10 mouse cellular contexts compared by ENCODE assay signal in genomic region chr12:86999283-86999820, GRCm38 (mm10). TPM values are rescaled to one million over a fixed set of nuclear protein-coding genes. Genes with fewer than 3 reads are reported as not detected.
DNase-seq lines count a peak whose midpoint lies in the region; ATAC-seq and TF ChIP-seq lines count a peak whose summit lies in the region.
"Had no signal": no experiment of that assay in that cellular context is flagged by ENCODE, and none has a peak within 500 bp of the region (broad histone marks: within the 10 kb centered on the region; RNA-seq: fewer than 3 reads in every experiment).

No protein-coding gene starts in this region.

- ATAC-seq in hindbrain, postnatal 0 days, result no peak
- no peak for ATAC-seq in hindbrain, embryonic 16.5 days
- ATAC-seq in Patski, result no peak
- peak; percentile 82 for ATAC-seq in heart, embryonic 16.5 days (replicated peaks; ENCODE audit: extremely low read depth, insufficient read depth, low FRiP score)
- no peak for ATAC-seq in forebrain, embryonic 15.5 days (replicated peaks)
- ATAC-seq in inflammation-experienced regulatory T-cells, adult 6 months, result no peak

- no peaks in the 10 kb centered on the region for H3K9me3 ChIP-seq in hindbrain, postnatal 0 days (ENCODE audit: low read length)
- H3K9me3 ChIP-seq in hindbrain, embryonic 16.5 days (ENCODE audit: control insufficient read depth, low read length), result no peaks in the 10 kb centered on the region
- H3K9me3 ChIP-seq in E14TG2a.4 (ENCODE audit: low read length), result no peaks in the 10 kb centered on the region
- H3K9me3 ChIP-seq in heart, embryonic 16.5 days (replicated peaks; ENCODE audit: control insufficient read depth, low read length), result 0 out of 2 replicates have a peak, but pooled peaks cover 2% of the 10 kb centered on the region
- no peaks in the 10 kb centered on the region for H3K9me3 ChIP-seq in forebrain, embryonic 15.5 days

- CTCF ChIA-PET in Patski (lab: Charles Lee), result interaction anchor here (1.4 kb wide), 2 partner anchors 26 to 231 kb away, joined by 4 read pairs; no protein-coding TSS in a partner anchor

- H3K9ac ChIP-seq in hindbrain, postnatal 0 days (replicated peaks; ENCODE audit: low read length), result no peak overlapping the region
- no peak overlapping the region for H3K9ac ChIP-seq in hindbrain, embryonic 16.5 days (ENCODE audit: low read depth, low read length)
- H3K9ac ChIP-seq in heart, embryonic 16.5 days (ENCODE audit: low read length), result no peak overlapping the region
- no peak overlapping the region for H3K9ac ChIP-seq in forebrain, embryonic 15.5 days (replicated peaks)

- TF ChIP-seq CTCF in hindbrain, postnatal 0 days (IDR thresholded peaks at IDR 0.05; ENCODE audit: low read depth), result peak; percentile 39; the same call in 1 of the 2 replicates
- TF ChIP-seq CTCF in E14TG2a.4 (conservative IDR thresholded peaks at IDR 0.05; ENCODE audit: low read length), result peak; percentile 85
- peak; percentile 55 for TF ChIP-seq CTCF in Patski (IDR thresholded peaks at IDR 0.05)

- H3K27me3 ChIP-seq in hindbrain, postnatal 0 days (ENCODE audit: insufficient read depth, low read length), result no peaks in the 10 kb centered on the region
- H3K27me3 ChIP-seq in hindbrain, embryonic 16.5 days (replicated peaks; ENCODE audit: control insufficient read depth, insufficient read depth, low read length), result no peaks in the 10 kb centered on the region
- H3K27me3 ChIP-seq in E14TG2a.4 (ENCODE audit: insufficient read depth, low read length), result peaks cover 5% of the 10 kb centered on the region; the same call in 1 of the 2 replicates
- H3K27me3 ChIP-seq in Patski, result peaks cover 24% of the 10 kb centered on the region
- H3K27me3 ChIP-seq in heart, embryonic 16.5 days (ENCODE audit: control insufficient read depth, insufficient read depth, low read length), result no peaks in the 10 kb centered on the region; the same call in 1 of the 2 replicates
- no peaks in the 10 kb centered on the region for H3K27me3 ChIP-seq in forebrain, embryonic 15.5 days

- in situ Hi-C loops in Patski (cut with MboI; ENCODE audit: low pct_unique_long_range_greater_than_20kb), result no loop called here

- H3K4me2 ChIP-seq in hindbrain, postnatal 0 days (ENCODE audit: low read depth, low read length), result no peak overlapping the region
- no peak overlapping the region for H3K4me2 ChIP-seq in hindbrain, embryonic 16.5 days (ENCODE audit: low read length)
- H3K4me2 ChIP-seq in heart, embryonic 16.5 days (ENCODE audit: low read depth, low read length), result no peak overlapping the region; the same call in 1 of the 2 replicates
- no peak overlapping the region for H3K4me2 ChIP-seq in forebrain, embryonic 15.5 days (replicated peaks)

- no peak for DNase-seq in hindbrain, postnatal 0 days (ENCODE audit: low spot score)
- DNase-seq in Patski (ENCODE audit: low read depth, low spot score), result no peak
- DNase-seq in Muller cell, postnatal 12 days (ENCODE audit: inconsistent ontology term), result no peak
- DNase-seq: kidney, adult 18-20 months had no signal

- no peaks in the 10 kb centered on the region for H3K36me3 ChIP-seq in hindbrain, postnatal 0 days (ENCODE audit: insufficient read depth, low read length)
- no peaks in the 10 kb centered on the region for H3K36me3 ChIP-seq in hindbrain, embryonic 16.5 days (ENCODE audit: control insufficient read depth, insufficient read depth, low read length)
- no peaks in the 10 kb centered on the region for H3K36me3 ChIP-seq in E14TG2a.4 (ENCODE audit: insufficient read depth, low read length)
- H3K36me3 ChIP-seq in heart, embryonic 16.5 days (ENCODE audit: control insufficient read depth, insufficient read depth), result no peaks in the 10 kb centered on the region
- no peaks in the 10 kb centered on the region for H3K36me3 ChIP-seq in forebrain, embryonic 15.5 days

- POLR2A ChIA-PET in Patski (lab: Charles Lee), result no interaction called here

- H3K4me1 ChIP-seq in hindbrain, postnatal 0 days (ENCODE audit: insufficient read depth, low read length), result peaks cover 5% of the 10 kb centered on the region
- H3K4me1 ChIP-seq in hindbrain, embryonic 16.5 days (ENCODE audit: control insufficient read depth, insufficient read depth, low read depth, low read length), result peaks cover 5% of the 10 kb centered on the region
- H3K4me1 ChIP-seq in E14TG2a.4 (replicated peaks; ENCODE audit: low read depth, low read length), result peaks cover 25% of the 10 kb centered on the region
- H3K4me1 ChIP-seq in heart, embryonic 16.5 days (ENCODE audit: control insufficient read depth, insufficient read depth, low read length), result peaks cover 12% of the 10 kb centered on the region
- H3K4me1 ChIP-seq in forebrain, embryonic 15.5 days, result peaks cover 7% of the 10 kb centered on the region

- no peak overlapping the region for H3K27ac ChIP-seq in hindbrain, postnatal 0 days
- no peak overlapping the region for H3K27ac ChIP-seq in hindbrain, embryonic 16.5 days (ENCODE audit: low read depth, low read length)
- H3K27ac ChIP-seq in heart, embryonic 16.5 days (ENCODE audit: low read length), result peak overlapping the region; percentile 88
- H3K27ac ChIP-seq in forebrain, embryonic 15.5 days (replicated peaks), result no peak overlapping the region

- 68% methylated on average over 10 of the region's 10 CpGs for WGBS in hindbrain, postnatal 0 days
- 75% methylated on average over 10 of the region's 10 CpGs for WGBS in hindbrain, embryonic 16.5 days
- 34% methylated on average over 10 of the region's 10 CpGs for WGBS in heart, embryonic 16.5 days
- 76% methylated on average over 10 of the region's 10 CpGs for WGBS in forebrain, embryonic 15.5 days

- no peak overlapping the region for H3K4me3 ChIP-seq in hindbrain, postnatal 0 days (ENCODE audit: low read length)
- no peak overlapping the region for H3K4me3 ChIP-seq in hindbrain, embryonic 16.5 days (ENCODE audit: low read length)
- H3K4me3 ChIP-seq in E14TG2a.4 (replicated peaks; ENCODE audit: low read length), result no peak overlapping the region
- no peak overlapping the region for H3K4me3 ChIP-seq in heart, embryonic 16.5 days (ENCODE audit: low read length)
- no peak overlapping the region for H3K4me3 ChIP-seq in forebrain, embryonic 15.5 days

RNA-seq across cellular contexts. Expression of gene Zdhhc22, which starts 9.1 kb away (rescaled TPM):
- total RNA-seq in hindbrain, postnatal 0 days (2014; rRNA removed), result 38.6 and 39.4 TPM in 2 replicates
- polyA plus RNA-seq in hindbrain, postnatal 0 days (2015; fragmentation: Nextera tagmentation; extraction: Ambion mirVana), result 21.8 and 25.2 TPM in 2 replicates
- polyA plus RNA-seq in hindbrain, embryonic 16.5 days (2015; fragmentation: Nextera tagmentation; extraction: Ambion mirVana), result 23.2 and 26.9 TPM in 2 replicates
- not detected for polyA plus RNA-seq in Patski (2021)
- polyA plus RNA-seq in heart, embryonic 16.5 days (2015; fragmentation: Nextera tagmentation; extraction: Ambion mirVana), result 0.07 TPM in 2 replicates
- polyA plus RNA-seq in forebrain, embryonic 15.5 days (2015; fragmentation: Nextera tagmentation; extraction: Ambion mirVana), result 6.6 and 7.1 TPM in 2 replicates
- polyA plus RNA-seq in inflammation-experienced regulatory T-cells, adult 6 months (2017; shearing (Covaris generic)), result under 1 TPM in 2 of 3 experiments, not detected in 1; 0.16 to 0.79 TPM
- total RNA-seq: neutrophil, adult 5-6 weeks had no signal

RNA-seq across cellular contexts. Expression of gene Tmem63c, which starts 21.8 kb away (rescaled TPM):
- 23.3 and 25.7 TPM in 2 replicates for total RNA-seq in hindbrain, postnatal 0 days (2014; rRNA removed)
- 7.9 and 8.6 TPM in 2 replicates for polyA plus RNA-seq in hindbrain, postnatal 0 days (2015; fragmentation: Nextera tagmentation; extraction: Ambion mirVana)
- polyA plus RNA-seq in hindbrain, embryonic 16.5 days (2015; fragmentation: Nextera tagmentation; extraction: Ambion mirVana), result 11.0 and 11.9 TPM in 2 replicates
- polyA plus RNA-seq in Patski (2021), result not detected
- polyA plus RNA-seq in heart, embryonic 16.5 days (2015; fragmentation: Nextera tagmentation; extraction: Ambion mirVana), result 0.11 TPM in 1 of 2 replicates, not detected in the other
- 5.7 and 7.0 TPM in 2 replicates for polyA plus RNA-seq in forebrain, embryonic 15.5 days (2015; fragmentation: Nextera tagmentation; extraction: Ambion mirVana)
- 1 to 10 TPM in 2 of 3 experiments, under 1 TPM in 1; 0.78 to 3.8 (median 1.1) TPM for polyA plus RNA-seq in inflammation-experienced regulatory T-cells, adult 6 months (2017; shearing (Covaris generic))
- total RNA-seq: neutrophil, adult 5-6 weeks had no signal

RNA-seq across cellular contexts. Expression of gene Cipc, which starts 52.5 kb away (rescaled TPM):
- total RNA-seq in hindbrain, postnatal 0 days (2014; rRNA removed), result 51.1 and 55.6 TPM in 2 replicates
- polyA plus RNA-seq in hindbrain, postnatal 0 days (2015; fragmentation: Nextera tagmentation; extraction: Ambion mirVana), result 27.6 and 29.6 TPM in 2 replicates
- polyA plus RNA-seq in hindbrain, embryonic 16.5 days (2015; fragmentation: Nextera tagmentation; extraction: Ambion mirVana), result 43.4 and 49.0 TPM in 2 replicates
- 34.8 TPM for polyA plus RNA-seq in Patski (2021)
- polyA plus RNA-seq in heart, embryonic 16.5 days (2015; fragmentation: Nextera tagmentation; extraction: Ambion mirVana), result 25.1 and 25.9 TPM in 2 replicates
- polyA plus RNA-seq in forebrain, embryonic 15.5 days (2015; fragmentation: Nextera tagmentation; extraction: Ambion mirVana), result 53.6 and 55.3 TPM in 2 replicates
- polyA plus RNA-seq in inflammation-experienced regulatory T-cells, adult 6 months (2017; shearing (Covaris generic)), result 10 to 100 TPM; 20.2 to 29.2 (median 28.3) TPM
